Mouse (Mus musculus) G1E-ER4 (cell line): ENCODE measurements around the gene Cdc42ep1. TPM values are rescaled to one million over a fixed set of nuclear protein-coding genes. Genes with fewer than 3 reads are reported as not detected.

Experiments used
- GATA1 ChIP-seq: IDR thresholded peaks from one replicate; pipeline ENCODE4 v1.8.0; 2012; ENCODE audit warnings: low read length, inconsistent platforms
- polyA plus RNA-seq: library from polyadenylated mRNA; stranded (reverse); fragments of >175 nt; gene quantifications from 2 replicates; pipeline ENCODE4 v1.2.3, GENCODE M21; 2012

Cdc42ep1 gene
- not detected in 2 replicates for polyA plus RNA-seq

GRCm38 (mm10) chr15:78842371-78843163 is at the start of gene Cdc42ep1:
Gene Cdc42ep1, plus strand, starts transcription at chr15:78842624.
- no peak for TF ChIP-seq GATA1

DNA sequence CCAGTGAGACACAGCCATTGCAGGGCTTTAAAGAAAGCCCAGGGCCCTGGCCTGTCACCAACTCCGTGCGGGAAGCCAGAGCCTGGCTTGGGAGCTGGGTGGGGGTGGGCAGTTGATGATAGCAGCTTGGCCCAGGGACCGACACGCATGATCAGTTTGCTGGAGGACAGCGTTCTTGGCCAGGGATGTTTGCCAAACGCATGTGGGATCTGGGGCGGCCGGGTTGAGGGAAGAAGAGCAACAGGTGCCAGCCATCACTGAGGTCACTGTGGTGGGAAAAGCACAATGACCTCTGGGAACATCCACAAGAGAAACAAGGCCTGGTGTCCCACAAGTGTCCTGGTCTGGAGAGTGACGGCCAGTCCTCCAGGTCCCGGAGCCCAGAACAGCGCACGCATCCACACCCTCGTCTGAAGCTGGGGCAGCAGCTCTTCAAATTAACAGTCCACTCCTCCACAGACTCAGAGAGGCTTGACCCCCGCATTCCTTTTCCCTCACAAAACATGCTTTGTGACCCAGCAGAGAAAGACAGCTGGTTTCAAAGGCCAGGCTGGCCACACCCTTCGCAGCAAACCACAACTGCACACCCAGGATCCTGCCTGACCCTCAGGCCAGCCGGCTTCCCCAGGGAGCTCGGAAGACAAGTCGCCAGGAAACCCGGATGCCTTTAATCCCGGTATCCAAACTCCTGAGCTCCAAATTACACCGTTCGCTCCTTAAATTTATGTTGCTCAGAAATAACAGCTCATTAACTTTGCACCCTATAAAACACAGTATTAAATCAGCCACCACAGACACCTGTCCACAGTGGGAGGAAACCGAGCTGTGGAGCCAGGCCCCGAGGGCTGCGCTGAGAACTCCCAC is 46.0 kb upstream of the Cdc42ep1 start:
- TF ChIP-seq GATA1: no peak

DNA sequence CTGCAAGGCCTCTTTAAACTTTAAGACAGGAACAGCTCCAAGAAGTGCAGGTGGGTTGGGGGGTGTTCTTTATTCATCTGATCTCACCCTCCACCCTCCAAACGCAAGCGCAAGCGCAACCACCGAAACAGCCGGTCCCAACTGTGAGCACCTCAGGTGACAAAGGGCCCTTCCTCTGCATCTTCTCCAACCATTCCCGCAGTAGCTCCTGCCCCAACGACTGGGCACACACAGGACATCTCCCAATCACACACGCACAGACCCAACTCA is 45.4 kb upstream of the Cdc42ep1 start:
- no peak for TF ChIP-seq GATA1

GRCm38 (mm10) chr15:78799029-78799428 is 43.4 kb upstream of the Cdc42ep1 start:
- TF ChIP-seq GATA1: no peak

DNA sequence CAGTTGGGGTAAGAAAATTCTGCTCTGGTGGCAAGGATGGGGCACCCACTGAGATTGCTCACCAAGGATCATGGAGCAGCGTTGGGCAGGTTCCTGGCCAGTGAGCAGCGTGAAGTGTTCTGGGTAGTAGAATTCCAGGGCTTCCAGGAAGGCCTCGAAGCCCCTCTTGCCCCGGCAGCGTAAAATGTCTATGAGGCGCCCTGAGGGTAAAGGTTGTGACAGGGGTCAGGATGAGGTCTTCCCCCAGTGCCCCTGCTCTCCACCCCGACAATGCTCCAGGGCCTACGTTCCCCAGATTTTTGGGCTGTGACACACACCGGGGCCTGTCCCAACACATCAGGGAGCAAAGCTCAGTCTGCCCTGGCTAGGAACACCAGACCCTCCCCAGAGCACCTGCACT is 40.9 kb upstream of the Cdc42ep1 start:
- TF ChIP-seq GATA1: no peak

DNA sequence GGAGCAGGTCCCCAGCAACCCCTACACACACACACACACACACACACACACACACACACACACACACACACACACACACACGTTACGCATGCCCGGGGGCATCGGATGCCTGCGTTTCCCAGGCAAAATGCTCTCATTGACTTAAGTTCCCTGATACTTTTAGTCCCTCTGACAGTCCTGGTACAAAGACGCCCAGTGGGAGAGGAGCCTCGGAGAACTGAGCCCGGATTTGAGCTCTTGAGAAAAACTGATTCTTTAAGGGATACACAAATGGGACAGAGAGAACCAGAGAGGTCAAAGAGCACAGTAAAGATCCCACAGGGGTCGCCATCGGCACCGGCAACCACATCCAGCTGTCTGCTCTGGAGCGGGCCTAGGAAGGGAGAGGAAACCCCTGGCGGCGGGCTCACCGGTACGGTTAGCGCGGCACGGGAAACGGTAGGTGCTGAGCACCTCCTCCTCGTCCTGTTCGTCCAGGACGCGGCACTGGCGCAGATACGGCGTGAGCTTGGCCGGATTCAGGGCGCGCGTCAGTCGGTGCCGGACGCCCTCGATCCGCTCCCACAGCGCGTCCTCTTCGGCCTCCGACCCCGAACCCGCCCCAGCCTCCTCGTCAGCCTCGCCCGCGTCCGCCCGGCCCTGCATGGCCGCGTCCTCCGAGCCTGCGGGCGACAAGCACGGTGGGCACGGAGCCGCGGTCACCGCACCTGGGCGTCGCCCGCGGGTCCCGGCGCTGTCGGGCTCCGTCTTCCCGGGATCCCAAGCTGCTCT is 40.3 kb upstream of the Cdc42ep1 start:
- no peak for TF ChIP-seq GATA1

DNA sequence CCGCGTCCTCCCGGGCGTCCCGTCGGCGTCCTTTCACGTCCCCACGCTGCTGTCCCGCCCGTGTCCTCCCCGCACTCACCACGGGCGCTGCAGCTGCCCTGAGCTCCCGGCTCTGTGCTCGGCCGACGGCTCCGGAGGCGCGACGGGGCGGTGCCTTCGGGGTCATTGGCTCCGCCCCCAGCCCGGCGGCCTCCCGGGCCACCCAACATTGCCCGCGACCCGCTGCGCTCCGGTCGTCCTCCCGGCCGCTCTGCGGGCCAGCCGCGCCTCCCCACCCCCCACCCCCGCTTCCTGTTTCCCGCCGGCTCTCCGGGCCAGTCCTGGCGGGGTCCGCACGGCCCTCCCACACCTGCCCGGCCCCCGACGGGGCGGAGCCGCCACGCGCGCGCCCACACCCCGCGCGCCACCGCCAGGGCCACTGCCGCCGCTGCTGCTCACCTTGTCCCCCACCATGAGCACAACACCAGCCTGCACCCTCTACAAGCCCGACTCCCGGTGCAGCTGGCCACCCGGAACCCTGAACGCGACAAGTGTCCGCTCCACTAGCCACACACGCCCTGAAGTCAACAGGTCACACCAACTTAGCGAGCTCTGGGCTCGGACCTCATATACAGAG is 39.5 kb upstream of the Cdc42ep1 start, which contains the start of gene Card10:
TSS of gene Card10 (minus strand) at position 267 of the 616 bp plus-strand sequence.
- TF ChIP-seq GATA1: no peak

- TF ChIP-seq GATA1: no peak
Measured at GRCm38 (mm10) chr15:78803499-78803900, 38.9 kb upstream of the Cdc42ep1 start.

GRCm38 (mm10) chr15:78804326-78804725 is 38.1 kb upstream of the Cdc42ep1 start:
- no peak for TF ChIP-seq GATA1

GRCm38 (mm10) chr15:78805351-78805750 is 37.1 kb upstream of the Cdc42ep1 start:
- no peak for TF ChIP-seq GATA1

- no peak for TF ChIP-seq GATA1
Measured at GRCm38 (mm10) chr15:78806614-78807013, 35.8 kb upstream of the Cdc42ep1 start.

- TF ChIP-seq GATA1: no peak
Measured at GRCm38 (mm10) chr15:78807141-78807540, 35.3 kb upstream of the Cdc42ep1 start.

GRCm38 (mm10) chr15:78808980-78809379 is 33.4 kb upstream of the Cdc42ep1 start:
- TF ChIP-seq GATA1: no peak

DNA sequence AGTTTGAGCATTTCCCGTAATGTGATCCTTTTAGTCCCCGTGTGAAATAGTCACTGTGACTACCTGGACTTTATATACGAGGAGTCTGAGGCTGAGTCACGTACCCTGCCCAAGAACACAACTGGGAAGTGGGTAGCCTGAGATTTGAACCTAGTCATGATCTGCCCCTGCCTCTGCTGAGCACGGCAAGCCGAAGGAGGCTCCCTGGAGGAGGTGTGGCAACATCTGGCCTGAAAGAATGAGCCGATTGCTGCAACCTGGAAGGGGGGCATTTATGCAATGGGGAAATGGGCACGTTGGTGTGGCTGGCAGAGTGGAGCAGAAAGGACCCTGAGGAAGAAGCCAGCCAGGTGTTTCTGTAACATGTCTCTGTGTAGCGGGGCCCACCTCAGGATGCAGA is 32.7 kb upstream of the Cdc42ep1 start:
- no peak for TF ChIP-seq GATA1

- no peak for TF ChIP-seq GATA1
Measured at GRCm38 (mm10) chr15:78810146-78810545, 32.3 kb upstream of the Cdc42ep1 start.
